In the genomic region with DNA sequence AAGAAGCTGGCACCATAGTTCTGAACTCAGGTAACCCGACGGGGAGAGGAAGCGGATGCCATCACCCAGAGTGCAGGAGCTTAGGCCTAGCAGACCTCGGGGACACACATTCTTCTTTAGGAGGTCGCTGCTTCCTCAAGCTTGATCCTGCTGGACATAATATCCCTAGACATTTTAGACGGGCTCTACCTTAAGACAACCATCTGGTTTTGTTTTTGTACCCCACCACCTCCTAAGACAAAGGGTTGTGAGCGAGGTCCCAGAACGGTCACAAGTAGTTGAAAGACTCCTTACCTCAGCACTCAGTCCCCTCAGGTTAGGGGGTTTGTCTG, we compare ENCODE assay signal across 11 mouse cellular contexts. TPM values are rescaled to one million over a fixed set of nuclear protein-coding genes. Genes with fewer than 3 reads are reported as not detected.
DNase-seq lines count a peak whose midpoint lies in the region; ATAC-seq and TF ChIP-seq lines count a peak whose summit lies in the region.
"Had no signal": no experiment of that assay in that cellular context is flagged by ENCODE, and none has a peak within 500 bp of the region (broad histone marks: within the 10 kb centered on the region; RNA-seq: fewer than 3 reads in every experiment).

No protein-coding gene starts in this region.

- peak overlapping the region; percentile 39 for H3K4me3 ChIP-seq in lung, embryonic 15.5 days
- H3K4me3 ChIP-seq in lung, adult 2 months (replicated peaks; ENCODE audit: extremely low read depth, low read depth, low read length): no peak overlapping the region
- H3K4me3 ChIP-seq in limb, embryonic 10.5 days: peak overlapping the region; percentile 59
- peak overlapping the region; percentile 35 for H3K4me3 ChIP-seq in neural tube, embryonic 13.5 days

- TF ChIP-seq CTCF in lung, adult 2 months (IDR thresholded peaks at IDR 0.05; ENCODE audit: insufficient read depth, low read length): no peak

- ATAC-seq in lung, embryonic 15.5 days (ENCODE audit: borderline replicate concordance, extremely low read depth, low FRiP score, low TSS enrichment): no peak
- no peak for ATAC-seq in neural tube, embryonic 13.5 days (ENCODE audit: low read depth)

- no peaks in the 10 kb centered on the region for H3K36me3 ChIP-seq in lung, embryonic 15.5 days
- H3K36me3 ChIP-seq in limb, embryonic 10.5 days: no peaks in the 10 kb centered on the region
- no peaks in the 10 kb centered on the region for H3K36me3 ChIP-seq in neural tube, embryonic 13.5 days

- peaks cover 10% of the 10 kb centered on the region for H3K4me1 ChIP-seq in lung, embryonic 15.5 days
- no peaks in the 10 kb centered on the region for H3K4me1 ChIP-seq in lung, adult 2 months (ENCODE audit: control insufficient read depth, insufficient read depth, low read length)
- H3K4me1 ChIP-seq in limb, embryonic 10.5 days: peaks cover 14% of the 10 kb centered on the region
- peaks cover 13% of the 10 kb centered on the region for H3K4me1 ChIP-seq in neural tube, embryonic 13.5 days (replicated peaks)

- H3K9ac ChIP-seq in lung, embryonic 15.5 days: no peak overlapping the region
- H3K9ac ChIP-seq in neural tube, embryonic 13.5 days: no peak overlapping the region

- no peak for TF ChIP-seq POLR2A in lung, adult 2 months (IDR thresholded peaks at IDR 0.05; ENCODE audit: borderline replicate concordance, extremely low read depth, low read depth, low read length)

- peaks cover 98% of the 10 kb centered on the region for H3K27me3 ChIP-seq in lung, embryonic 15.5 days
- peaks cover 98% of the 10 kb centered on the region for H3K27me3 ChIP-seq in limb, embryonic 10.5 days (ENCODE audit: low read depth, poor library complexity, severe bottlenecking)
- peaks cover 99% of the 10 kb centered on the region for H3K27me3 ChIP-seq in neural tube, embryonic 13.5 days

- H3K4me2 ChIP-seq in lung, embryonic 15.5 days: peak overlapping the region; percentile 61
- H3K4me2 ChIP-seq in neural tube, embryonic 13.5 days: peak overlapping the region; percentile 57; the same call in 1 of the 2 replicates

- no peaks in the 10 kb centered on the region for H3K9me3 ChIP-seq in lung, embryonic 15.5 days
- no peaks in the 10 kb centered on the region for H3K9me3 ChIP-seq in limb, embryonic 10.5 days (replicated peaks)
- H3K9me3 ChIP-seq in neural tube, embryonic 13.5 days: no peaks in the 10 kb centered on the region

- no peak overlapping the region for H3K27ac ChIP-seq in lung, embryonic 15.5 days
- peak overlapping the region; percentile 69; the same call in 1 of the 2 replicates for H3K27ac ChIP-seq in limb, embryonic 10.5 days
- H3K27ac ChIP-seq in neural tube, embryonic 13.5 days (replicated peaks): no peak overlapping the region

- intact Hi-C loops in left cerebral cortex, postnatal 10 days (cut with DNase I): no loop called here

- WGBS in lung, embryonic 15.5 days: 5% methylated on average over 8 of the region's 8 CpGs
- 15% methylated on average over 8 of the region's 8 CpGs for WGBS in lung, adult 2 months
- WGBS in limb, embryonic 10.5 days: 3% methylated on average over 8 of the region's 8 CpGs
- 5% methylated on average over 8 of the region's 8 CpGs for WGBS in neural tube, embryonic 13.5 days

- peak; percentile 56 for DNase-seq in embryo, embryonic 10.5 days (ENCODE audit: low spot score)
- DNase-seq in embryo, embryonic 11 days: no peak
- no peak for DNase-seq in lung, adult 2 months
- no peak for DNase-seq in limb, embryonic 10.5 days (ENCODE audit: low spot score)
- no peak for DNase-seq in left cerebral cortex, adult 9 months (ENCODE audit: low spot score in 2 of 2)
- DNase-seq in left cerebral cortex, postnatal 10 days (ENCODE audit: extremely low spot score in 1 of 2, low spot score in 2 of 2): no peak
- DNase-seq: kidney, adult 8-10 months had no signal

RNA-seq across cellular contexts. Expression of gene 4930447C04Rik, which starts 5.5 kb away (rescaled TPM):
- polyA plus RNA-seq in lung, embryonic 15.5 days (2015; fragmentation: Nextera tagmentation; extraction: Ambion mirVana): 0.38 and 1.3 TPM in 2 replicates
- not detected in 2 replicates for polyA plus RNA-seq in lung, adult 2 months (2012; rRNA removed)
- 2.2 and 4.0 TPM in 2 replicates for polyA plus RNA-seq in limb, embryonic 10.5 days (2016; fragmentation: Nextera tagmentation; extraction: Ambion mirVana)
- 6.8 and 7.3 TPM in 2 replicates for polyA plus RNA-seq in neural tube, embryonic 13.5 days (2015; fragmentation: Nextera tagmentation; extraction: Ambion mirVana)
- total RNA-seq in left cerebral cortex, postnatal 10 days (2021): 1 to 10 TPM; 7.6 to 9.0 TPM
- total RNA-seq: liver, adult 2 months had no signal
- polyA plus RNA-seq: liver, adult 2 months; small intestine, adult 2 months had no signal

RNA-seq across cellular contexts. Expression of gene Six6, which starts 6.3 kb away (rescaled TPM):
- polyA plus RNA-seq in lung, embryonic 15.5 days (2015; fragmentation: Nextera tagmentation; extraction: Ambion mirVana): not detected in 2 replicates
- polyA plus RNA-seq in lung, adult 2 months (2012; rRNA removed): not detected in 2 replicates
- not detected in 2 replicates for polyA plus RNA-seq in limb, embryonic 10.5 days (2016; fragmentation: Nextera tagmentation; extraction: Ambion mirVana)
- polyA plus RNA-seq in neural tube, embryonic 13.5 days (2015; fragmentation: Nextera tagmentation; extraction: Ambion mirVana): not detected in 2 replicates
- total RNA-seq in left cerebral cortex, postnatal 10 days (2021): not detected
- total RNA-seq: liver, adult 2 months had no signal
- polyA plus RNA-seq: liver, adult 2 months; small intestine, adult 2 months had no signal
